Mouse (Mus musculus) v-Abl transformed pro-B cells (cell line): ENCODE data around the gene Dlx3.

Experiments
- in situ Hi-C, 2 experiments: fragments of 400-800 bp; cut with MboI; formaldehyde crosslinking; loops; one replicate each; pipeline ENCODE4 v1.15.1; 2025; ENCODE audit not compliant: unreplicated experiment in 2 of 2

Gene Dlx3

GRCm38 (mm10) chr11:95117030-95117429 is 2.9 kb upstream of the Dlx3 start:
- in situ Hi-C loops = loop anchor here (5.0 to 25.0 kb wide), 4 partner anchors 140 to 405 kb away; partner anchors contain the start of gene Slc35b1 (in 1 of the 2)

- in situ Hi-C loops = loop anchor here (5.0 to 25.0 kb wide), 4 partner anchors 139 to 404 kb away; partner anchors contain the start of gene Slc35b1 (in 1 of the 2)
These were observed 1.4 kb upstream of the Dlx3 start for GRCm38 (mm10) chr11:95118505-95118904.

- in situ Hi-C loops = loop anchor here (5.0 to 25.0 kb wide), 2 partner anchors 122 to 267 kb away; partner anchors contain the start of gene Slc35b1 (in 1 of the 2)
These were observed 708 bp downstream of the Dlx3 start for GRCm38 (mm10) chr11:95120633-95121020.

- in situ Hi-C loops = loop anchor here (5.0 to 25.0 kb wide), 2 partner anchors 121 to 266 kb away; partner anchors contain the start of gene Slc35b1 (in 1 of the 2)
These were observed 1.5 kb downstream of the Dlx3 start for GRCm38 (mm10) chr11:95121161-95122099.

GRCm38 (mm10) chr11:95122100-95122489 is 2.2 kb downstream of the Dlx3 start:
- in situ Hi-C loops = loop anchor here (5.0 to 25.0 kb wide), 2 partner anchors 120 to 265 kb away; partner anchors contain the start of gene Slc35b1 (in 1 of the 2)

GRCm38 (mm10) chr11:95125366-95125948 is 5.5 kb downstream of the Dlx3 start:
- in situ Hi-C loops = no loop called here

- in situ Hi-C loops = no loop called here
These were observed 6.6 kb downstream of the Dlx3 start for GRCm38 (mm10) chr11:95126272-95127245.

- in situ Hi-C loops = no loop called here
These were observed 8.4 kb downstream of the Dlx3 start for GRCm38 (mm10) chr11:95128359-95128758.

- in situ Hi-C loops = loop anchor here in 1 of 2 experiments (10.0 kb wide), 1 partner anchor 104 kb away; no protein-coding TSS in a partner anchor
These were observed 10.8 kb downstream of the Dlx3 start for GRCm38 (mm10) chr11:95130668-95131252.

GRCm38 (mm10) chr11:95133321-95133720 is 13.4 kb downstream of the Dlx3 start:
- in situ Hi-C loops = loop anchor here in 1 of 2 experiments (10.0 kb wide), 1 partner anchor 101 kb away; no protein-coding TSS in a partner anchor

- in situ Hi-C loops = loop anchor here in 1 of 2 experiments (10.0 kb wide), 1 partner anchor 98 kb away; no protein-coding TSS in a partner anchor
These were observed 17.4 kb downstream of the Dlx3 start for GRCm38 (mm10) chr11:95137281-95137680.

- in situ Hi-C loops = loop anchor here in 1 of 2 experiments (10.0 kb wide), 1 partner anchor 95 kb away; no protein-coding TSS in a partner anchor
These were observed 20.0 kb downstream of the Dlx3 start for GRCm38 (mm10) chr11:95139871-95140270.

- in situ Hi-C loops = no loop called here
These were observed 22.3 kb downstream of the Dlx3 start for GRCm38 (mm10) chr11:95142258-95142657.

GRCm38 (mm10) chr11:95142980-95143575 is 23.2 kb downstream of the Dlx3 start:
- in situ Hi-C loops = no loop called here

GRCm38 (mm10) chr11:95143663-95144062 is 23.7 kb downstream of the Dlx3 start:
- in situ Hi-C loops = no loop called here

GRCm38 (mm10) chr11:95144091-95144945 is 24.4 kb downstream of the Dlx3 start:
- in situ Hi-C loops = no loop called here

- in situ Hi-C loops = no loop called here
These were observed 25.1 kb downstream of the Dlx3 start for GRCm38 (mm10) chr11:95144946-95145483.
